Mouse (Mus musculus): Measurements from ENCODE around the gene Polr3b.

Polr3b gene

GRCm38 (mm10) chr10:84710192-84710591, 88.1 kb downstream of the Polr3b start:
- DNase-seq (ENCODE audit: low spot score in 2 of 2), result no peak

GRCm38 (mm10) chr10:84710827-84711226, 88.7 kb downstream of the Polr3b start:
- DNase-seq (ENCODE audit: low spot score in 2 of 2), result no peak

GRCm38 (mm10) chr10:84711479-84711878, 89.4 kb downstream of the Polr3b start:
- no peak for DNase-seq (ENCODE audit: low spot score in 2 of 2)

GRCm38 (mm10) chr10:84711940-84712339, 89.8 kb downstream of the Polr3b start:
- no peak for DNase-seq (ENCODE audit: low spot score in 2 of 2)

- DNase-seq (ENCODE audit: low spot score in 2 of 2), result no peak
Measured at GRCm38 (mm10) chr10:84712532-84712931, 90.4 kb downstream of the Polr3b start.

GRCm38 (mm10) chr10:84713043-84713442, 91.0 kb downstream of the Polr3b start:
- DNase-seq (ENCODE audit: low spot score in 2 of 2), result no peak

GRCm38 (mm10) chr10:84715639-84716038, 93.5 kb downstream of the Polr3b start:
- no peak for DNase-seq (ENCODE audit: low spot score in 2 of 2)

GRCm38 (mm10) chr10:84716581-84716980, 94.5 kb downstream of the Polr3b start:
- no peak for DNase-seq (ENCODE audit: low spot score in 2 of 2)

GRCm38 (mm10) chr10:84722711-84723110, 100.6 kb downstream of the Polr3b start:
- no peak for DNase-seq (ENCODE audit: low spot score in 2 of 2)

GRCm38 (mm10) chr10:84727005-84727404, 104.9 kb downstream of the Polr3b start:
- DNase-seq (ENCODE audit: low spot score in 2 of 2), result no peak

GRCm38 (mm10) chr10:84727760-84728159, 105.7 kb downstream of the Polr3b start:
- no peak for DNase-seq (ENCODE audit: low spot score in 2 of 2)

GRCm38 (mm10) chr10:84730078-84730477, 108.0 kb downstream of the Polr3b start:
- DNase-seq (ENCODE audit: low spot score in 2 of 2), result no peak

GRCm38 (mm10) chr10:84730956-84731355, 108.9 kb downstream of the Polr3b start:
- no peak for DNase-seq (ENCODE audit: low spot score in 2 of 2)

- DNase-seq (ENCODE audit: low spot score in 2 of 2), result no peak
Measured at GRCm38 (mm10) chr10:84733511-84733910, 111.4 kb downstream of the Polr3b start.

- DNase-seq (ENCODE audit: low spot score in 2 of 2), result peak in 1 of 2 experiments; percentile 37
Measured at GRCm38 (mm10) chr10:84754851-84755785, 133.0 kb downstream of the Polr3b start.

- peak in 1 of 2 experiments; percentile 33 for DNase-seq (ENCODE audit: low spot score in 2 of 2)
Measured at GRCm38 (mm10) chr10:84755786-84756203, 133.7 kb downstream of the Polr3b start, which contains the start of gene Rfx4. Rfx4 (plus strand) TSS chr10:84756062.

- DNase-seq (ENCODE audit: low spot score in 2 of 2), result no peak
Measured at GRCm38 (mm10) chr10:84756435-84757095, 134.5 kb downstream of the Polr3b start.

- DNase-seq (ENCODE audit: low spot score in 2 of 2), result no peak
Measured at GRCm38 (mm10) chr10:84757426-84758199, 135.5 kb downstream of the Polr3b start.

- DNase-seq (ENCODE audit: low spot score in 2 of 2), result no peak
Measured at GRCm38 (mm10) chr10:84758200-84758468, 136.0 kb downstream of the Polr3b start.

- DNase-seq (ENCODE audit: low spot score in 2 of 2), result no peak
Measured at GRCm38 (mm10) chr10:84758483-84759431, 136.7 kb downstream of the Polr3b start.

- DNase-seq (ENCODE audit: low spot score in 2 of 2), result no peak
Measured at GRCm38 (mm10) chr10:84759511-84760117, 137.5 kb downstream of the Polr3b start.

Measured in frontal cortex, postnatal 10 days (tissue).